Mouse (Mus musculus): Measurements from ENCODE around the gene Cd5. TPM values are rescaled to one million over a fixed set of nuclear protein-coding genes. Genes with fewer than 3 reads are reported as not detected.

Cd5 gene
- total RNA-seq, 2 experiments from 2014 or later = 0.26 to 0.29 TPM

- no peak for DNase-seq (ENCODE audit: low spot score in 2 of 2)
These were observed 66.9 kb downstream of the Cd5 start for GRCm38 (mm10) chr19:10671854-10672417.

DNA sequence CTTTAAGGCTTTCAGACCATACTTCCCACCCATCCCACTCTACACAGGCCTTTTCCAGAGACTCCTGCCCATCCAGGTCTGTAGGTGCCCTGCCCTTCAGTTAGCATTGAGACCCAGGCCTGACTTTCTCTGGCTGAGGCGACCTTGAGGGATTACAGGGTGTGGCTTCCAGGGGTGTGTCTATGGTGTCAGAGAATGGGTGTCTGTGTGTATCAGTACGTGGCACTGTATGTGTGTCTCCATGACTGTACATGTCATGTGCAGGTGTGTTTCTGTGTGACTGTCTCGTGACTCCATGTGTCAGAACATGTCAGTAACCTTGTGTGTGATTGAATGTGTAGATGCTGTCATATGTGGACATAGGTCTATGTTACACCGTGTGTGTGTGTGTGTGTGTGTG lies 67.5 kb downstream of the Cd5 start:
- DNase-seq (ENCODE audit: low spot score in 2 of 2) = no peak

Other genes with a start within 250 kb of the Cd5 start
- 10 to 100 TPM; 40.5 to 53.0 TPM for gene Cpsf7, start 213.7 kb downstream of the Cd5 start, total RNA-seq (2021)
- 10 to 100 TPM; 41.1 to 41.7 TPM for gene Sdhaf2, start 212.9 kb downstream of the Cd5 start, total RNA-seq (2021)
- 1 to 10 TPM; 4.4 to 5.2 TPM for gene Tmem216, start 182.8 kb downstream of the Cd5 start, total RNA-seq (2021)
- gene Cyb561a3, start 161.8 kb downstream of the Cd5 start, total RNA-seq (2021) = 1 to 10 TPM; 6.5 to 8.3 TPM
- gene Tmem138, start 161.6 kb downstream of the Cd5 start, total RNA-seq (2021) = 1 to 10 TPM; 5.2 TPM
- gene Ddb1, start 133.7 kb downstream of the Cd5 start, total RNA-seq (2021) = 100 to 1,000 TPM; 338 to 352 TPM
- gene Tkfc, start 133.3 kb downstream of the Cd5 start, total RNA-seq (2021) = 10 to 100 TPM; 13.3 to 14.0 TPM
- gene Vwce, start 104.8 kb downstream of the Cd5 start, total RNA-seq (2021) = under 1 TPM; 0.41 to 0.66 TPM
- gene Pga5, start 60.9 kb downstream of the Cd5 start, total RNA-seq (2021) = not detected
- 10 to 100 TPM; 24.8 to 25.0 TPM for gene Vps37c, start 50.3 kb downstream of the Cd5 start, total RNA-seq (2021)
- gene Cd6, start 91.1 kb upstream of the Cd5 start, total RNA-seq (2021) = under 1 TPM; 0.21 to 0.32 TPM
- 1 to 10 TPM; 1.5 TPM for gene Slc15a3, start 100.7 kb upstream of the Cd5 start, total RNA-seq (2021)
- gene Tmem132a, start 130.9 kb upstream of the Cd5 start, total RNA-seq (2021) = 10 to 100 TPM; 47.1 to 56.1 TPM
- gene Tmem109, start 143.0 kb upstream of the Cd5 start, total RNA-seq (2021) = 100 to 1,000 TPM; 191 to 193 TPM
- gene Prpf19, start 156.2 kb upstream of the Cd5 start, total RNA-seq (2021) = 100 to 1,000 TPM; 313 to 325 TPM
- under 1 TPM in 1 of 2 experiments, not detected in 1; 0.49 TPM for gene Zp1, start 181.6 kb upstream of the Cd5 start, total RNA-seq (2021)
- under 1 TPM; 0.10 to 0.18 TPM for gene Ptgdr2, start 198.2 kb upstream of the Cd5 start, total RNA-seq (2021)
- 10 to 100 TPM; 26.6 to 27.7 TPM for gene Ccdc86, start 210.3 kb upstream of the Cd5 start, total RNA-seq (2021)
- gene Ms4a10, start 235.7 kb upstream of the Cd5 start, total RNA-seq (2021) = under 1 TPM in 1 of 2 experiments, not detected in 1; 0.54 TPM

Measured in gastrocnemius, postnatal 4 days (tissue).